Mouse (Mus musculus) gonadal fat pad, adult 2 months (tissue): ENCODE results near the gene Stra6l. TPM values are rescaled to one million over a fixed set of nuclear protein-coding genes. Genes with fewer than 3 reads are reported as not detected.

Experiments
- DNase-seq: peaks from one replicate; pipeline ENCODE4 v3.0.0-alpha.2; 2012; ENCODE audit warnings: low read depth
- polyA plus RNA-seq: library from polyadenylated mRNA; depleted of rRNA; stranded (reverse); fragments of >200 nt; gene quantifications from 2 replicates; pipeline ENCODE4 v1.2.3, GENCODE M21; 2012; rRNA removed

The Stra6l gene
- polyA plus RNA-seq = 0.31 and 0.46 TPM in 2 replicates

- DNase-seq = no peak
These were observed at the start of gene Stra6l for GRCm38 (mm10) chr4:45848109-45848824. Stra6l (plus strand) TSS chr4:45848664.

- no peak for DNase-seq
These were observed 49.5 kb upstream of the Stra6l start, which contains the start of gene Aldh1b1 for GRCm38 (mm10) chr4:45798964-45799363. Aldh1b1 (plus strand) TSS chr4:45799022.

- no peak for DNase-seq
These were observed 48.4 kb upstream of the Stra6l start for GRCm38 (mm10) chr4:45799956-45800537.

- DNase-seq = no peak
These were observed 45.6 kb upstream of the Stra6l start for GRCm38 (mm10) chr4:45802900-45803299.

GRCm38 (mm10) chr4:45808034-45808433, 40.4 kb upstream of the Stra6l start:
- DNase-seq = no peak

- DNase-seq = no peak
These were observed 37.2 kb upstream of the Stra6l start for GRCm38 (mm10) chr4:45811250-45811649.

- no peak for DNase-seq
These were observed 32.9 kb upstream of the Stra6l start for GRCm38 (mm10) chr4:45815542-45815941.

GRCm38 (mm10) chr4:45818814-45819207, 29.7 kb upstream of the Stra6l start:
- DNase-seq = no peak

GRCm38 (mm10) chr4:45819208-45819931, 29.1 kb upstream of the Stra6l start:
- no peak for DNase-seq

- no peak for DNase-seq
These were observed 28.2 kb upstream of the Stra6l start for GRCm38 (mm10) chr4:45820074-45820830.

GRCm38 (mm10) chr4:45821995-45822394, 26.5 kb upstream of the Stra6l start:
- DNase-seq = no peak

- DNase-seq = no peak
These were observed 25.5 kb upstream of the Stra6l start for GRCm38 (mm10) chr4:45822781-45823575.

- DNase-seq = no peak
These were observed 24.3 kb upstream of the Stra6l start for GRCm38 (mm10) chr4:45824049-45824760.

GRCm38 (mm10) chr4:45824761-45825556, 23.5 kb upstream of the Stra6l start:
- DNase-seq = no peak

GRCm38 (mm10) chr4:45826275-45827040, 22.0 kb upstream of the Stra6l start, which contains the start of gene Igfbpl1:
Igfbpl1 (minus strand) TSS chr4:45826923.
- no peak for DNase-seq

GRCm38 (mm10) chr4:45829907-45830759, 18.3 kb upstream of the Stra6l start:
- no peak for DNase-seq

- no peak for DNase-seq
These were observed 16.5 kb upstream of the Stra6l start for GRCm38 (mm10) chr4:45831996-45832395.

GRCm38 (mm10) chr4:45833461-45833860, 15.0 kb upstream of the Stra6l start:
- DNase-seq = no peak
